Mouse (Mus musculus) kidney, postnatal 36 days (tissue): ENCODE measurements around the gene Mad2l2.

Experiments used
- DNase-seq, 2 experiments: peaks; one replicate each; pipeline ENCODE4 v3.0.0; 2021 to 2022; ENCODE audit warnings: mixed read lengths in 2 of 2

Gene Mad2l2

GRCm38 (mm10) chr4:148149540-148149939, 19.4 kb downstream of the Mad2l2 start:
- peak in 1 of 2 experiments; percentile 38 for DNase-seq

GRCm38 (mm10) chr4:148150242-148150641, 20.1 kb downstream of the Mad2l2 start:
- DNase-seq, result no peak

- no peak for DNase-seq
Measured at GRCm38 (mm10) chr4:148150953-148151266, 20.7 kb downstream of the Mad2l2 start.

- peak; percentile 90 to 94 for DNase-seq
Measured at GRCm38 (mm10) chr4:148151267-148152168, 21.3 kb downstream of the Mad2l2 start, which contains the start of gene Fbxo6. Gene Fbxo6, minus strand, starts transcription at chr4:148152140.

- no peak for DNase-seq
Measured at GRCm38 (mm10) chr4:148152547-148152946, 22.4 kb downstream of the Mad2l2 start.

- DNase-seq, result no peak
Measured at GRCm38 (mm10) chr4:148154006-148154405, 23.8 kb downstream of the Mad2l2 start.

- peak; percentile 51 to 82 for DNase-seq
Measured at GRCm38 (mm10) chr4:148154982-148155381, 24.8 kb downstream of the Mad2l2 start.

- DNase-seq, result peak; percentile 14 to 36
Measured at GRCm38 (mm10) chr4:148158436-148159348, 28.5 kb downstream of the Mad2l2 start.

GRCm38 (mm10) chr4:148159544-148160435, 29.6 kb downstream of the Mad2l2 start:
- DNase-seq, result peak; percentile 97 to 98

- DNase-seq, result peak; percentile 31 to 60
Measured at GRCm38 (mm10) chr4:148160436-148161390, 30.5 kb downstream of the Mad2l2 start, which contains the start of the genes Fbxo44 and Fbxo2. Gene Fbxo44, minus strand, starts transcription at chr4:148160482. Gene Fbxo2, plus strand, starts transcription at chr4:148160621.

- peak; percentile 91 for DNase-seq
Measured at GRCm38 (mm10) chr4:148164002-148164439, 33.8 kb downstream of the Mad2l2 start.

GRCm38 (mm10) chr4:148164461-148164860, 34.3 kb downstream of the Mad2l2 start:
- no peak for DNase-seq

- DNase-seq, result no peak
Measured at GRCm38 (mm10) chr4:148165551-148165950, 35.4 kb downstream of the Mad2l2 start.

- no peak for DNase-seq
Measured at GRCm38 (mm10) chr4:148166431-148166830, 36.2 kb downstream of the Mad2l2 start.

GRCm38 (mm10) chr4:148166986-148167385, 36.8 kb downstream of the Mad2l2 start:
- peak; percentile 73 to 90 for DNase-seq

GRCm38 (mm10) chr4:148168287-148168686, 38.1 kb downstream of the Mad2l2 start:
- peak; percentile 35 to 85 for DNase-seq

- no peak for DNase-seq
Measured at GRCm38 (mm10) chr4:148169586-148169985, 39.4 kb downstream of the Mad2l2 start.

GRCm38 (mm10) chr4:148170842-148171241, 40.7 kb downstream of the Mad2l2 start:
- peak; percentile 23 to 70 for DNase-seq

GRCm38 (mm10) chr4:148171261-148171660, 41.1 kb downstream of the Mad2l2 start:
- no peak for DNase-seq

- no peak for DNase-seq
Measured at GRCm38 (mm10) chr4:148173811-148174494, 43.8 kb downstream of the Mad2l2 start.
